Mouse (Mus musculus) common myeloid progenitor, adult 5-6 weeks (primary cell): ENCODE data around the gene Ptpn13. TPM values are rescaled to one million over a fixed set of nuclear protein-coding genes. Genes with fewer than 3 reads are reported as not detected.
A peak's percentile ranks its signal among the peaks of the same experiment; 100 is the strongest.

ENCODE experiments used
- ATAC-seq: replicated peaks from 2 replicates; pipeline ENCODE4 v1.8.0; 2016; ENCODE audit warnings: low read depth, mild to moderate bottlenecking, moderate TSS enrichment, inconsistent platforms; ENCODE audit not compliant: poor library complexity, severe bottlenecking
- total RNA-seq: library from RNA; stranded (forward); fragments of 200-1000, 187-1606 nt; gene quantifications from 2 replicates; pipeline ENCODE4 v1.2.3, GENCODE M21; 2017

Ptpn13 gene
- total RNA-seq, 1 experiment from 2014 or later = 2.4 TPM

DNA sequence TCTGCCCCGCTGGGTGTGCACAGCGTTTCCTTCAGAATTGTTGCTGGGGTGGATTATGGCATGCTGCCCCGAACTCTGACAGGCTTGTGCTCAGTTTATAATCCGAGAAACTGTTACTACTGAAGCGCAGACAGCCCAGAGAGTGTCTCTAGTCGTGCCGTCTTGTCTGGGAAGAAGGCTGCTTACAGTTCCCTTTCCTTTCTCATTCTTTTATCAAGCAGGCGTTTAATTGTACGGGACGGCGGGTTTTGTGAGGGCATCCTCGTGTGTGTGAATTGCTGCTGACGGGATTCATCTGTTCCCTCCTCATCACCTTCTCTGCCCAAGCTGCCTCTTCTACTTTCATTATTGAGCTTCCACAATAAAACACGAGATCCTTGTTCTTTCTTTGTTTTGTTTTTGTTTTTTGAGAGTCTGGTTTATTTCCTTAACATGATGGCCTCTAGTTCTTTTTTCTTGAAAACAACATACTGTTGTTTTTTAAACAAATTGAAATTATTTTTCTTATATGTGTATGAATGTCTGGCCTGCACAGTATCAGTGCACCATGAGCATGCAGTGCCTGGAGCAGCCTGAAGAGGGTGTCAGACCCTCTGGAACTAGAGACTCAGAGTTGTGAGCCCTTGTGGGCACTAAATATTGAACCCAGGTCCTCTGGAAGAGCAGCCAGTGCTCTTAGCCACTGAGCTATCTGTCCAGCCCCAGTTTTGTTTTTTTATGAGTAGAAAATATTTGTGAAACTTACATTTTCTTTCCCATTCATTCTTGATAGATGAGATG lies 28.6 kb downstream of the Ptpn13 start:
- 0 out of 2 replicates have a peak, but pooled peaks have one; percentile 47 for ATAC-seq

- ATAC-seq = no peak
These were observed 31.8 kb downstream of the Ptpn13 start for GRCm38 (mm10) chr5:103456794-103457193.

- no peak for ATAC-seq
These were observed 33.4 kb downstream of the Ptpn13 start for GRCm38 (mm10) chr5:103458411-103458810.

DNA sequence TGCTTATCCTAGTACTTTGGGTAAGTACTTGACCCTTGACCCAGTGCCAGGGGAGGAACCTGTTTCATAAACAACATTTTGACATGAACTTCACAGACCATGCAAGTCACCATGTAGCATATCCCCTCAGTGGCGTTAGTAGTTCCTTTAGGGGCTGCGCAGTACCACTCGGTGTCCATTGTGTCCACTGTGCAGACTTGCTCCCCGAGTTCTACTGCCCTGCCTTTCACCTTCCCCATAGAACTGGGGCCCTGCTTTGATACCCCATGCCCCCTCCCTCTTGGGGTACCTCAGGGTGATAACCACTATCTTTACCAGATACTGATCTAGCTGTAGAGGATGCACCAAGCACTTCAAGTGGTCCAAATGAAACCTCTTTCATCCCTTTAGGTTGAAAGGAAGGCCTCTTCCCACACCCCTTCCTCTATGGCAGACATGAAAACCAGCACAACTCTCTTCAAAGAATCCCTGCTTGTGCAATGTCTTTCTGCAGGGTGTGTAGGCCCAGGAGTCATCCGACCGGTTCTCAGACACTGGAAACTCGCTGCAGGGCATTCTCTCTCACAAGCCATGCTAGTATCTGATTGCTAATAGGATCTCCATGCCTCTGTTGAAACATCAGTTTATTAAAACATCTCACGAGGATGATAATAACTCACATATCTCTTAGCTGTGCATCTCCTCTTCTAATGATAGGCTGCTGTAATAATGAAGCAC lies 34.1 kb downstream of the Ptpn13 start:
- ATAC-seq = no peak

GRCm38 (mm10) chr5:103460903-103461302 lies 35.9 kb downstream of the Ptpn13 start:
- ATAC-seq = no peak

- no peak for ATAC-seq
These were observed 38.7 kb downstream of the Ptpn13 start for GRCm38 (mm10) chr5:103463661-103464219.

GRCm38 (mm10) chr5:103464329-103464728 lies 39.3 kb downstream of the Ptpn13 start:
- ATAC-seq = no peak

- ATAC-seq = no peak
These were observed 39.8 kb downstream of the Ptpn13 start for GRCm38 (mm10) chr5:103464771-103465170.

GRCm38 (mm10) chr5:103472670-103473069 lies 47.7 kb downstream of the Ptpn13 start:
- ATAC-seq = peak; percentile 66

DNA sequence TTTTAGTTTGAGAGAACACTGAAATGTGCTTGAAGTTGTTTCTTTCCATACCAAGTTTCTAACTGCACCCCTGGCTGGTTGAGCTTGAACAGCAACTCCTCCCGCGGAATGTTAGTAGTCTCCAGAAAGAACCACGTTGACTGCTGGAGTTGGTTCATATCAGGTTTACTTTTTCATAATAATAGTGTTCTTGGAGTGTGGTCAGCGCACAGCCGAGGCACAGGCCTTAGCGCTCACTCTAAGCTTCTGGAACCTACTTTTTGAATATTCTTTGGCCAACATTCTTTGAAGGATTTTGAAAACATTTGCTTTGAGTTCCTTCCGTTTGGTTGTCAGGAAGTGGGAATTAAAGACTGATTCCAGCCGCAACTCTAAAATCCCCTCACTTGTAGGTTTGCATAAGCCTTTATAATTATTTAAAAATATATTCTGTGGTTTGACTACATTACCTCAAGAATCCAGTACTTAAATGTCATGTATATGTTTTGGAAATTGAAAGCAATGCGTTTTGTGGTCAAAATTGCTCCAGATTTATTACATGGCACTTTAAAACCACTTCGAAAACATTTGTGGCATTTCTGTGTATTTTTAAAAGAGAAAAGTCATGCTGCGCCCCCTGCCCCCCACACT lies 48.6 kb downstream of the Ptpn13 start:
- no peak for ATAC-seq

GRCm38 (mm10) chr5:103474259-103474658 lies 49.3 kb downstream of the Ptpn13 start:
- ATAC-seq = no peak; the same call in 1 of the 2 replicates

GRCm38 (mm10) chr5:103475503-103475902 lies 50.5 kb downstream of the Ptpn13 start:
- ATAC-seq = no peak

GRCm38 (mm10) chr5:103479503-103479902 lies 54.5 kb downstream of the Ptpn13 start:
- ATAC-seq = no peak

DNA sequence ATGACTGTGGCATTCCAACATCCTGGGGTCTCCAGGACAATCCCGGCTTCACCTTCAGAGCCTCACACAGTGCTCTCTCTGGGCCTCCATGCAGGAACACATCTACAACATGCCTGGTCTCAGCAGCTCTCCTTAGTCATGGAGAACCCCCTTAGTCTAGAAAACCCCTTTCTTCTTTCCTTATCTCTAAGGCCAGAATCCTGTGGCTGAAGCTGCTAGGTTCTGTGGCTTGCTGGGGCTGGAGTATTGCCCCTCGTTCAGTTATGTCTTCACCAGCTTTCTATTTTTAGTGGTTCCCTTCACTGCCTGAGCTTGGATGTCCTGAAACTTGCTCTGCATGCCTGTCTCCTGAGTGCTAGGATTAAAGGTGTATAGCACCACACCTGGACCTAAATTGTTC lies 56.2 kb downstream of the Ptpn13 start:
- ATAC-seq = peak; percentile 98

DNA sequence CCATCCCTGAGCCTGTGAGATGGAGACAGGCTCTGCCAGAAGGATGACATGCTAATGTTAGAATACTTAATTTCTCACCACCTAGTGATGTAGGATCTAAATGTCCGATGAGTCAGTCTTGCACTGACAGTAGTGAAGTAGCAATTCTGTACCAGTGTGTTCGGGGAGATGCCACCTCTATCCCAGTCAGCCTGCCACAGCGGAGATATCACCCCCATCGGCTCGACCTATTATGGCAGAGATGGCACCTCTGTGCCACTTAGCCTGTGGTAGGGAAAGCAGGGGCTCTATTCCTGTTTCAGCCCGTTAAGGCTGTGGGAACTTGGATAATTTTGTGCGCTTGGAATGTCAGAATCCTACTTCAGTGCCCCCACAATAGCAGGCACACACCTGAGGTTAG lies 62.0 kb downstream of the Ptpn13 start:
- ATAC-seq = no peak

DNA sequence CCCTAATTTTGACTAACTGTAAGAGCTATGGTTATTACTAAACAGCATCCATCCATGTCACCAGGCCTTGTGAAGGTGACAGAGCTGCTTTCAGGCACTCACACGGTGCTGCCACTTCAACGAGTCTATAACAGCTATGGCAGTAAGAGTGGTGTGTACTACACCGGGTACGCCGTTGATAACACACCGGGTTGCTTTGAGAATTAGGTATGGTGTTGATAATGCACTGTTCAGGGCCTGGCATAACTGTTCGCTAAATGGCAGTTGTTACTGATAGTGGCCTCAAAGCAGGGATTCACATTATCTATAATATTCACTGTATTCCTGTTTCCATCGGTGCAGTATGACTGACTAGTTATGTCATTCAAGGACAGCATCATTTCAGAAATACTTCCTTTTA lies 66.0 kb downstream of the Ptpn13 start:
- ATAC-seq = peak; percentile 86

GRCm38 (mm10) chr5:103491788-103492187 lies 66.8 kb downstream of the Ptpn13 start:
- ATAC-seq = no peak; the same call in 1 of the 2 replicates

- ATAC-seq = no peak
These were observed 72.1 kb downstream of the Ptpn13 start for GRCm38 (mm10) chr5:103497061-103497460.

DNA sequence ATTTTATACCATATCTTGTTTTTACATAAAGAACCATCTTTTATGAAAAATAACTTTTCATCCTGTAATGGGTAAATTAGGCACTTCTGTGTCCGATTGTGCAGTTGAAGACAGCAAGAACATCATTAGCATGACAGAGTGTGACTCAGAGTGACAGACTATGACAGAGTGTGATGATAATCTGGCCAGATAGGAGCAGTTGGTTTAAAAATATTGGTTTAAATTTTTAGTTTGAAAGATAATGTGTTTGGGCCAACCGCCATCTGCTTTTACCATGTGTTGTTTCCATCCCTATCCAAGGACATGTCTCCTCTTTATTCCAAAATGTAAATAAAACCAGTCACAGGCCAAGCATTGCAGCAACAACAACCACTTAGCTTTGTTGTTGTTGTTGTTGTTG lies 72.5 kb downstream of the Ptpn13 start:
- no peak for ATAC-seq

DNA sequence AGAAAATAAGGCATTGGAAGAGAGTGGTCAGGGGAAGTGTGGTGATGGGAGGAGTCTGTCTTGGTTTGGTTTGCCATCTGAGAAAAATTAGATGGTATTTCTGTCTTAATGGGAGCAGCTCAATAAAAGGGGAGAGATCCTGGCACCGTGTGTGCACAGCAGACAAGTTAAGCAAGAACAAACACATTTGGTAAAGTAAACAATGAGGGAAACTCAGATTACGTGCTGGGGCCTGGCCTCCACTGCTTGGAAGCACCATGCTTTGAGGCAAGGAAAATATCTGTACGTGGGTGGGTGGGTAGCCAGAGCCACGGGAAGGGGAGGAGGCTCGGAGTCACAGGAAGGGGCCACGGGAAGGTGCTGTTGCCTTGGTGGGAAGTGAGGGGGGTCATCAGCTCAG lies 74.3 kb downstream of the Ptpn13 start:
- ATAC-seq = no peak

GRCm38 (mm10) chr5:103501076-103501475 lies 76.1 kb downstream of the Ptpn13 start:
- ATAC-seq = no peak
